Mouse (Mus musculus) monocyte, adult 2 months (primary cell): ENCODE measurements around the gene Trim69.
A peak's percentile ranks its signal among the peaks of the same experiment; 100 is the strongest.

ENCODE experiments used
- DNase-seq, 2 experiments: peaks; one replicate each; pipeline ENCODE4 v3.0.0; 2022; ENCODE audit warnings: low spot score in 2 of 2, low read depth in 1 of 2

Trim69 gene

DNA sequence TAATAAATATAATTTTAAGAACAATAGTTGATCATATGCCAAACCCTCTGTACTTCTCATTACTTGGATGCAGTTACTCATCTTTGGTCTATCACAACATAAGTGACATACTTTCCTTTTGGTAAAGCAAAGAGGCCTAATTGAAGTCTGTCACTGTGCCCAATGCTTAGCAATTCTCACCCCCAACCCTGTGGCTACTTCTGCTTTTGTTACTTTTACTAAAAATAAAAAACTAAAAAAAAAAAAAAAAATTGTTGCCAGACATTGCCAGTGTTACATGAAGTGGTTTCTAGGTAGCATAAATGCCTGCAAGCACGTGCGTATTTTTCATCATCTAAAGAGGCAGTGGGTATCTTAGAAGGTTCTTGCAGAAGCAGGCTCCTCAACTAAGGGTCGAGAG is 7.7 kb upstream of the Trim69 start:
- DNase-seq, result no peak

DNA sequence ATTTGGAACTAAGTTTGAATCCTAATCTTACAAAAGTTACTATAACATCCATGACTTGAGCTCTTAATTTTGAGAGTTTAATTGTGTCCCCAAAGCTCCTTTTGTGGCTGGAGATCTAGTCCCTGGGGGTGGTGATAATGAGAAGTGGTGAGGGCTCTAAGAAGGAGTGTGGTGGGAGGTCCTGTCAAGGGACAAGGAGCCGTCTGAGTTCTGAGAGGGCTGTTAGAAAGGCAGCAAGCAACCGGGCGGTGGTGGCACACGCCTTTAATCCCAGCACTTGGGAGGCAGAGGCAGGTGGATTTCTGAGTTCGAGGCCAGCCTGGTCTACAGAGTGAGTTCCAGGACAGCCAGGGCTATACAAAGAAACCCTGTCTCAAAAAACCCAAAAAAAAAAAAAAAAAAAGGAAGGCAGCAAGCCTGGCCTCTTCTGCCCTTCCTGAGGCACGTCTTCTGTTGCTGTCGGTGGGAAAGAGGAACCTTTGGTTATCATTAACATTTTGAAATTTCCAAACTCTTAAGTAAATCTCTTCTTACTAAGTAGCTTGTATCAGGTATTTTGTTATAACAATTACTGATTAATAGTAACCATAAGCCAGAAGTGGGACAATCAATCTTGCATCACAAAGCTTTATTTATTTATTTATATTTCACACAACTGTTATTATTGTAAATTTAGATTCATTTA is 6.7 kb upstream of the Trim69 start:
- DNase-seq, result no peak

DNA sequence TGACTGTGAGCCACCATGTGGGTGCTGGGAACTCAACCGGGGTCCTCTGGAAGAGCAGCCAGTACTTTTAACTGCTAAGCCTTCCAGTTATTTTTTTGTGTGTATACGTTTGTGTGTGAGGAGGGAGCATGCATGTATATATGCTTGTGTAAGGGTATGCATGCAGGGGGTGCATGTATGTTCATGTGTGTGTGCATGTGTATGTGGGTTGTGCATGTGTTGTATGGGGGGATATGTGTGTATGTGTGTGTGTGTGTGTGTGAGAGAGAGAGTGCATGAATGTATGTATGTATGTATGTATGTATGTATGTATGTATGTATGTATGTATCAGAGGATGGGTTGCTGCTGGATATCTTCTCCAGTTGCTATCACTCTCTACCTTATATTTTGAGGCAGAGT is 6.0 kb upstream of the Trim69 start:
- DNase-seq, result no peak

DNA sequence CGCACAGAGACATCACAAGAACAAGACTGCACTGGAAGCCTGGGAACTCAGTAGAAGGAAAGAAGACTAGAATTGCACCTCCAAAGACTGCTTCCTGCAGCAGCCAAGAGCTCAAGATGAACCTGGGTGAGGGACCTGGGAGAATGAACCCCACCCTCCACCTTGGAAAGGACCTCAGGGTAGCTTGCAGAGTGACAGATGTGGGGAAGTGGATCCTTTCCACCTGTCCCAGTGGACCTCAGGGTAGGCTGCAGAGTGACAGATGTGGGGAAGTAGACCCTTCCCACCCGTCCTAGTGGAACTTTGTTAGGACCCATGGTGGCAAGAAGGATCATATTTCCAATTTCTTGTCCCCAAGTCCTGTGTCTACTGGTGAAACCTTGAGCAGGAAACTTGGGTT is 5.2 kb upstream of the Trim69 start:
- no peak for DNase-seq

DNA sequence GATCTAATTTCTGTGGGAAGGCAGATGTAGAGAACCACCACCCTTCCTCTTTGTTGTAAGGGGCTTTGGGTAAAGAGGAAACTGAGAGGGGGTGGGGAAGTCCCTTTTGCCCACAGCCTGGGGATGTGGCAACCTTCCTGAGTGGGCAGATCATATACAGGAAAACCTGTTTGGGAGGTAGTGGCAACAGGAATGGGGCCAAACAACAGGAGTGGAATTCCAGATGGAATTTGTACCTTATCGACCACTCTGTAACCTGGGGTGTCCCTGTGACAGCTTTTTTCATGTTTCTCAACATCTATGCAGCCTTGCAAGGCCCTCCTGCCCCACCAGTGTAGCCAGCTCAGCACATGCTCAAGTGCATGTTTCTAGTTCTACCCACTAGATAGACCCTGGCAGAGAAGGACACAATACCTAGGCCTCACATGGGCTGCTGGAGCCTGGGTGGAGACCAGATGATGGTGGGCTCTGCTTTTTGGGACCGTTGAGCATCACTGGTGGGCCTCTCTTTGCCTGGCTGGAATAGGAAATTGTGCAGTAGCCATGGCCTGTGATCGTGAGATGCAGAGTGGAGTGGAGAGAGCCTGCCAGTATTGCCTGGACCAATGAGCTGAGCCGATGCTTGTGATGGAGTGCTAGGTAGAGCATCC is 4.3 kb upstream of the Trim69 start:
- peak; percentile 40 to 54 for DNase-seq

DNA sequence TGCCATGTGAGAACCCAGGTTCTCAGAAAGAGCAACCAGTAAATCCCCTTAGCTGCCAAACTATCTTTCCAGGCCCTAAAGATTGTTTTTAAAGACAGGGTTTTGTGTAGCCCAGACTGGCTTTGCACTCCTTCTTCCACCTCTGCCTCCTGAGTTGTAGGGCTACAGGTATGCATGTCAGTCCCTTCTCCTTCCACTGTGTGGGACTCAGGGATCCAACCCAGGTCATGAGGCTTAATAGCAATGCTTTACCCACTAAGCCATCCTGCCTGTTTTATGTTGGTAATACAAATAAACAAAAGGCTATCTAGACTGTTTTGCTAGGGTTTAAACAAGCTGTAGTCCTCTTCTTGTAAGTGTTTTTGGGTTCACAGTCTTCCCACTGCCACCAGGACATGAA is 2.9 kb upstream of the Trim69 start:
- no peak for DNase-seq

DNA sequence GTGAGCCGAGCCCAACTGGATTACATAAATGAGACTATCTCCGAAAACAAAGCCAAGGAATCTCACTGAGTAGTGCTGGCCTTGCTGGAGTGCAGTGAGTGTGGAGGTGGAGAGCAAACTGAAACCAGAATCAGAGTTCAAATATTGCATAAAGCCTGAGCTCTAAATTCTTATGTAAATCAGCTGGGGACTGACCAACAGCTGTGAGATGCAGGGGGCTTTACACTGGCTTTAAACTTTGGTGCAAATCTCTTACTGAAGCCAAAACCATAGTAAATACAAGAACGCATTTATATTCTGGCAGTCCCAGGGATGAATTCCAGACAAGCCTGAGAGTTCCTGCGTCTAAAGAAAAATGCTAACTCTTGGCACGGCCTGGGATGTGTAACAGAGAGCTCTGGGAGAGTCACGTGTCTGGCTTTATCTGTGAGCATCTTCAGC is 2.1 kb upstream of the Trim69 start:
- no peak for DNase-seq

DNA sequence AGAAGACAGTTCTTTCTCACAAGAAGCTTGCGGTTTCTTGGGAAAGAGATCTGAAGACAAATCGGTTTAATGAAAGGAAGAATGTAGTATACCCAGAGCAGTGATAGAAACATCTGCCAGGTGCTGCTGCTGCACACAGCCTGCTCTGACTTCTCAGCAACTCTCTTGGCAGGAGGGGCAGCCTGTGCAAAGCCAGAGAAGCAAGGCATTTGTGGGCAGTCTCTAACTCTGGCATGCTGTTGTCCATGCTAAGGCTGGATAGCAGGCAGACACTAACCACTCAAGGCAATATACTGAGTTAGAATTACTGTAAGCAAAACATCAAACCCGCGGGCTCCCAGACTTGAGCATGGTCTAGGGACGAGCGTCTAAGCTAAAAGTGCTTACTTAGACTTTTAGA is 833 bp upstream of the Trim69 start:
- no peak for DNase-seq

DNA sequence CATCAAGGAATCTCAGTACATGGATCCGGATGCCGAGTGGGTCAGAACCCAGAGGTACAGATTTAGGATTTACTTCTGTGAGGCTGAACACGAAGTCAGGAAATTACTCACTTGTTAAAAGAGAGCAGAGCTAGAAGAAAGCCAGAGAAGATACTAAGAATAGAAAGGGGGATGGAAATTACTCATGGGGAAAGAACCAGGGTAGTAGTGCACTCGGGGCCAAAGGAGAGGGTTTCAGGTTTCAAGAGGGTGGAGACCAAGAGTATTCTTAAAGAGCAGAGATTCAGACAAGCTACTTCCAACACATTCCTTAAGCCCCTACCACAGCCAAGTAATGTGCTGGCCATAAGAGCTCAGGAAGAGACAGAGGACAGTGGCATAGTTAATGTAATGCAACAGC is 1.0 kb downstream of the Trim69 start:
- DNase-seq, result no peak

DNA sequence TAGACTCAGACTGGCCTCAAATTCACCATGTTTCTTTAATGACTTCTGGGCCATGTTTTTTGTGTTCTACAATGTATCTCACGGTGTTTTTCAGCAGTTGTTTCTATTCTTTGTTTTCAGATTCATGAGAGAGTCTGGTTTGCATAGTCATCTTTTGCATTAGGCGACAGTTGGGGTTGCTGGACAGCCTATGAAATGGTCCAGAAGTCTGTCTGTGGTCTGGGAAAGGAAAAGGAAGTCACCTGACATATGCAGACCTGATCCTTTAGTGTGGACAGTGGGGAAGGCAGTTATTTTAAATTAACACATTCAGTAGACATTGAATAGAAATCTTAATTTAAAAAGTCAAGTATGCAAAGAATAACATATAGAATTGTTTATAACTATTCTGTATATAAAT is 2.0 kb downstream of the Trim69 start:
- no peak for DNase-seq

DNA sequence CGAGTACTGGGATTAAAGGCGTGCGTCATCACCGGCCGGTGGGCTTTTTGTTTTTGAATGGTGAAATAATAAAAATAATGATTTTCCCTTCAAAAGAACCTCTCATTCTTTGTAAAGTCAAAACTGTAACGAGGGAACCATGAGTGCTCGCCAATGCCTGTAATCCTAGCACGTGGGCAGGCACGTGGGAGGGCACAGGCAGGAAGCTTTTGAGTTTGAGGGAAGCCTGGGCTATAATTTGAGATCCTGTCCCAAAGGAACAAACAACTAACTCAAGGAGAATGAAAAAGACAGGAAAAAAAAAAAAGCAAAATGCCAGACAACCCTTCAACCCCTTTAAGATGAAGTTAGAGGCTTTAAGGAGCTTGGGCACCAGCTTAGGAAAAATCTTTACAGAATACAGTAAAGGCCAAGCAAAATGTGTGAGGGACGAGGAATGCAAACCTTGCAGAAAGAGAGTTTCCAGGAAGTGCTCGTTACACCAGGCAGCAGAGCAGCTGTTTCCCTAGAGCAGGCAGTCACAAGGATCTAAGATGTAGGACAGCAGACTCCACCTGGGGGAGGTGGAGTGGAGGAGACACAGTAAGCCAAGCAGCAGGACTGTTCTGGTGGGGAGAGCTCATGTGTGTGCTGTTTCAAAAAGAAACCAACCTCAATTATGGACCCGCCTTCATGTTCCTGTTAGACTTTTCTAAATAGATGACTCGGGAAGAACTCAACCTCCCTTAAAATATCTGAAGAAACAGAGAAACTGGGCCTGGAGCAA is 3.1 kb downstream of the Trim69 start:
- no peak for DNase-seq

DNA sequence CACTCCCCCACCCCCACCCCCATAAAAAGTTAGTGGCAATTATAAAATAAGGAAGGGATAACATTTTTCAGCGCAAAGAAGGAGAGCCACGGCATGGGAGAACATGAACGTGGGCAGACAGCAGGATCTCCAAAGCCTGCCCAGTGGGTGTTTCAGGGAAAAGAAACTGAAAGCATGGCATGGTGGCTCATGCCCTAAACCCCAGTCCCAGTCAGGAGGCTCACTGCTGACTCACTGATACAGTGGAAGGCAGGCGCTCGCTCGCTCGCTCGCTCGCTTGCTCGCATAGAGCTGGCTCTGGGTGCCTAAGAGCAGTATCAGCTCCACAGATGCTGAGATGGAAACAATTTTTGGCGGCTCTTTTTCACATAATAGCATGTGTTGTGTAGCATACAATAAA is 3.8 kb downstream of the Trim69 start:
- DNase-seq, result peak in 1 of 2 experiments; percentile 35

DNA sequence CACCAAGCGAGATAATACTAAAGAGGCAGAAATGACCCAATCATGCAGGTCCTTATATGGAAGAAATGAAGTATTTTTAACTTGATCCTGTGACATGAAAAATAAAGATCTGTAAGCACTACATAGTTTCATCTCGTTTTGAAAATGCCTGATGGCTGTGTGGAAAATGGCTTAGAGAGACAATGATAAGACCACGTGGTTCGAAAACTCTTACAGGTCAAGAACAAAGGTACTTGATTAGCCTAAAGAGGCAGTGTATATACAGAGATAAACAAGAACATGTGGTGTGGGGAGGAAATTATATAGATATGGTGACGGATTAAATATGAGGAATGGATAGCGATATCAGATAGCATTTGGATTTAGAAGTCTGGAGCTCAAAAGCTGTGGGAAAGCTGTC is 10.8 kb downstream of the Trim69 start:
- no peak for DNase-seq

DNA sequence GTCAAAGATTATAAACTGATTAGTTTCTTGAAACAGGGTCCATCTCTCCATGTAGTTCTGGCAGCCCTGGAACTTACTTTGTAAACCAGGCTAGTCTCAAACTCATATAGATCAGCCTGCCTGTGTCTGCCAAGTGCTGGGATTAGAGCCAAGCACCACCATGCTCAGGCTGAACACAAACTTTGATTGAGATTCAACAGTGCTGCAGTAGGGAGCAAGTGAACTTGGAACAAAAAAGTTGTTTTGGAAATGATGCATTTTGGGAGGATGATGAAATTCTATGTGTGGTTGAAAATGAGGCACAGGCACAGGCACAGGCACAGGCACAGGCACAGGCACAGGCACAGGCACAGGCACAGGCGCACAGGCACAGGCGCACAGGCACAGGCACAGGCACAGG is 11.7 kb downstream of the Trim69 start:
- DNase-seq, result no peak

DNA sequence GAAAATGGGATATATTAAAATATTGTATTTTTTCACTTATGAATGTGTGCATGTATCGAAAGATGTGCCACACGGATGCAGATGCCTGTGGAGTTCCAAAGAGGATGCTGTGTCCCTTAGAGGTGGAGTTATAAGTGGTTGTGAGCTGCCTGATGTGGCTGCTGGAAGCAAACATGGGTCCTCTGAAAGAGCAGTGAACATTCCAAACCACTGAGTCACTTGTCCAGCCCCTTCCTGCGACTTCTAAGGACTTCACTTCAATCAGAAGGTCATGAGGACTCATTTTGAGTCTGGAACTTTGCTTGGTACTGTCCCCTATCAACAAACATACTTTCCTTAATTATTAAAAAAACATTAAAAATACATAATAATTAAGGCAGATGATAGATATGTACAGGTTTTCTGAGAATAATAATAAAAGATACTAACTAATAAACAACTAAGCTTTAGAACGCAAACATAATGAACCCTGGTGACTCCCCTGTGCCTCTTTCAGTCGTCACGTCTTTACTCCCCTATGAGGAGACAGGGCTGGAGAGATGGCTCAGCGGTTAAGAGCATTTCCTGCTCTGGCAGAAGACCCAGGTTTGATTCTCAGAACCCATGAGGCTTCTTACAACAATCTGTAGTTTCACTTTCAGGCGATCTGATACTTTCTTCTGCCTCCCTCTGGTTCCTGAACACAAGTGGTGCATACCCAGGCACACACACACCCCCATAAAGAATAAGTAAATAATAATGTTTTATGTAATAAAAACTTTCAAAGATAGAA is 19.7 kb downstream of the Trim69 start:
- no peak for DNase-seq

DNA sequence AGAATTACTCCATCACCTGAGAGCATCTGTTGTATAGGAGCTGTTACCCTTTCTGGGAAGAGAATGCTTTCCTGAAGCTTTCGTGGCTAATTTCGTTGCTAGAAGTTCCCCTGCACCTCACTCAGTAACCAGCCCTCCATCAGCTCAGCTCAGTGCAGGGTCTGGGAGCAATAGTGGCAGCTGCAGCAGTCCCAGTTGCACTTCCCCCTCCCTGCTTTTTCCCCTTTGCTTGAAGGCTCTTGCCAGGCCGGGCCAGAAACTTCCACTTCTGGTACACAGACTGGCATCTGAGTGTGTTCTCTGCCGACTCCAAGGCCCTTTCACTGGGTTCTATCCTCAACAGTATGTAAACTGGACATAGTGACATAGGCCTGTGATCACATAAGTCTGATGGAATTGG is 24.6 kb downstream of the Trim69 start:
- no peak for DNase-seq

DNA sequence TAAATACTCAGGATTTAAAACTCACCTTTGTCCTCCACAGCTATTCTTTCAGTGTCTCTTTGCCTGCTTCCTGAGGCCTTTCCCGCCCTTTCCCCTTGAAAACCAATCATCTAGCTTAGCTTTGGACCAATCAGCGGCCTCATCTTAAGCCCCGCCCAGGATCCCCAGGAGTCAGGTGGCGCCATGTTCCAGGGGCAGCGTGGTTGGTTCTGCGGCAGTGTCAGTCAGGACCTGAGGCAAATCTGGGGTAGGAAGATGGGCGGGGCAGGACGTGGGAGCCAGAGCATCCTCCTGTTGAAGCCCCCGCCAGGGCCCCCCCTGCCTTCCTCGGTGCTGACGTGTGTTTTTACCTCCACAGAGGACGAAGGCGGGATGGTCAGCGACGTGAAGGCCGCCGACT is 25.6 kb downstream of the Trim69 start, which contains the start of the genes Patl2 and Terb2:
Patl2 (minus strand) TSS at position 84 of the 400 bp plus-strand sequence.
Terb2 (plus strand) TSS at position 167 of the 400 bp plus-strand sequence.
- no peak for DNase-seq

DNA sequence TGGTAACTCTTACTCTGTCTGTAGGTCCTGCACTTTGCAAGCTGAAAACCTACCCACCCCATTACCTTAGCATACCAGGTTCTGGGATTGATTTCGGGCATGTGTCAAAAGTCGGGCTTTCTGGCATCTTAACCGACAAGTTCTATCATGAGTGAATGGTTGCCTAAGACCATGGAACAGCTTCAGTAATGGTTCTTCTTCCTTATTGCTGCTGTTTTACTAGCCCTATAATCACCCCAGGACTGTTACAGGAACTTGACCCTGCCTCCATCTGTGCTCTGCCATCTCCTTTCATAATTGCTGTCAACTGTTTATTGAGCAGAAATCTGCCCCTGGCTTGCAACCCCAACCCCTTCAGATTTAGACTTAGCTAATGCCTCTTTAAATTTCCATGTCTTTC is 26.3 kb downstream of the Trim69 start:
- DNase-seq, result no peak

DNA sequence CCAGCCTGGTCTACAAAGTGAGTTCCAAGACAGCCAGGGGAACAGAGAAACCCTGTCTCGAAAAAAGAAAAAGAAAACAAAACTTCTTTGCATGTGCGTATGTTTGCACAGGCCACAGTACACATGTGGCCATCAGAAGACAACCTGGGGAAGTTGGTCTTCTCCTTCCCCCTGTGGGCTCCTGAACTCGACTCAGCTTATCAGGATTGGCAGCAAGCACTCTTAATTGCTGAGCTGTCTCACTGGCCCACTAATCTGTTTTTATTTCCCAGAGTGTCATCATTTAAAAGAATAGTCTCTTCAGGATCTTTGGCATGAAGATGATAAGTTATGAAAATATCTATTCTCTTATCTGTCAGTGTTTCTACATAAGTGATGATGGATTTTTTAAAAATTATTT is 31.3 kb downstream of the Trim69 start:
- no peak for DNase-seq

DNA sequence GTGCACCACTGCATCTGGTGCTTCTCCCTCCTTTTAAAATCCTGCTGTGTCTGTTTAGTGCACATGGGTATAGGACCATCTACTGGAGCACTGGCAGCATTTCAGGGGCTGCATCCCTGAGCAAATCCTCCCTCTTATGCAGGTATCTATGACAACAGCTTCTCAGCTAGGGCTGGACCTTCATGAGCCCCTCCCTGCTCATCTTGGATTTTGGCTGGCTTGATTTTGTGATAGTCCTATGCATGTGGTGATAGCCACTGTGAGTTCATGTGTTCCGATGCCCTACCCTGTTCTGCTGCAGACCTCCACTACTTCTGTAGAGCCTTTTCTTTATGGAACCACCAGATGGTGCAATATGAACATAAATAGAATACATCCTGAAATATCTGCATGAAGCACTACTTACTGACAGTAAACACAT is 34.0 kb downstream of the Trim69 start:
- DNase-seq, result no peak

DNA sequence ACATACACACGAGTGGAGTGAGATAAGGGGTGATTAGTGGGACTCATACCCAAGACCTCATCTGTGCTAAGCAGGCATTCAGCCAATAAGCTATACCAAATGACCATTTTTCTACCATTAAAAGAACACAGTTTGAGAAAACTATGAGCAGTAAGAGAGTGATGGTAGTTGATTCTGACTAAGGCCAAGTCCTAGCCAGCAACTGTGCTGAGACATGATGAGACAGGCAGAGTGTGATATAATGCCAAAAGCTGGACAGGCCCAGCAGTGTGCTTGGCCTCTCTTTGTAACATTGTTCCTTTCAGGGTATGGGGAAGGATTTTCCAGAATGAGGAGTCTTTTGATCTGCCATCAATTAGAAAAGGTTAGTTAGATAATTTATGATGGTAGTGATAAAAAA is 41.0 kb downstream of the Trim69 start:
- DNase-seq, result no peak
